ENCODE assay signal across 8 mouse cellular contexts in genomic region chr4:87788691-87789090, GRCm38 (mm10).
DNase-seq lines count a peak whose midpoint lies in the region; ATAC-seq lines count a peak whose summit lies in the region.

No protein-coding gene starts in this region.

- peaks cover 5% of the 10 kb centered on the region; the same call in 1 of the 2 replicates for H3K4me1 ChIP-seq in hindbrain, embryonic 11.5 days (replicated peaks; ENCODE audit: control insufficient read depth, insufficient read depth, low read length)
- peaks cover 14% of the 10 kb centered on the region for H3K4me1 ChIP-seq in hindbrain, embryonic 14.5 days (replicated peaks; ENCODE audit: control insufficient read depth, insufficient read depth, low read length)

- H3K4me3 ChIP-seq in hindbrain, embryonic 11.5 days (ENCODE audit: low read depth, low read length) = no peak overlapping the region
- H3K4me3 ChIP-seq in hindbrain, embryonic 14.5 days (replicated peaks; ENCODE audit: low read length) = no peak overlapping the region

- H3K36me3 ChIP-seq in hindbrain, embryonic 11.5 days (ENCODE audit: control insufficient read depth, insufficient read depth, low read length) = no peaks in the 10 kb centered on the region
- peaks cover 27% of the 10 kb centered on the region for H3K36me3 ChIP-seq in hindbrain, embryonic 14.5 days (replicated peaks; ENCODE audit: control insufficient read depth, insufficient read depth)

- peak; percentile 66 for DNase-seq in hindbrain, embryonic 11.5 days (ENCODE audit: low spot score)
- DNase-seq in hindbrain, embryonic 14.5 days (ENCODE audit: low spot score) = no peak
- DNase-seq in 416B (ENCODE audit: low read depth) (peak; percentile 54), R1 (ENCODE audit: low read depth, low spot score) (peak; percentile 64)
- peak; percentile 76 to 84 for DNase-seq in cerebellum, postnatal 14 days
- DNase-seq in kidney, adult 8-10 months = peak; percentile 14 to 57
- peak; percentile 72 for DNase-seq in lung, postnatal 10 days
- DNase-seq in thymus, postnatal 10 days (ENCODE audit: low spot score in 2 of 2) = peak; percentile 29 to 62

- H3K9ac ChIP-seq in hindbrain, embryonic 11.5 days (ENCODE audit: low read depth, low read length) = no peak overlapping the region
- no peak overlapping the region for H3K9ac ChIP-seq in hindbrain, embryonic 14.5 days

- H3K9me3 ChIP-seq in hindbrain, embryonic 11.5 days (ENCODE audit: control insufficient read depth, low read length) = no peaks in the 10 kb centered on the region
- no peaks in the 10 kb centered on the region for H3K9me3 ChIP-seq in hindbrain, embryonic 14.5 days (ENCODE audit: control insufficient read depth, low read length)

- ATAC-seq in hindbrain, embryonic 11.5 days (ENCODE audit: low FRiP score) = no peak; the same call in 1 of the 2 replicates
- no peak for ATAC-seq in hindbrain, embryonic 14.5 days (ENCODE audit: low FRiP score)

- H3K27me3 ChIP-seq in hindbrain, embryonic 11.5 days (ENCODE audit: control insufficient read depth, insufficient read depth, low read length) = no peaks in the 10 kb centered on the region
- no peaks in the 10 kb centered on the region for H3K27me3 ChIP-seq in hindbrain, embryonic 14.5 days (ENCODE audit: control insufficient read depth, insufficient read depth, low read length)

- 74% methylated on average over 8 of the region's 8 CpGs for WGBS in hindbrain, embryonic 11.5 days
- WGBS in hindbrain, embryonic 14.5 days = 70% methylated on average over 8 of the region's 8 CpGs

- H3K4me2 ChIP-seq in hindbrain, embryonic 11.5 days (replicated peaks; ENCODE audit: low read depth, low read length) = no peak overlapping the region
- no peak overlapping the region for H3K4me2 ChIP-seq in hindbrain, embryonic 14.5 days (replicated peaks)

- H3K27ac ChIP-seq in hindbrain, embryonic 11.5 days (ENCODE audit: low read depth, low read length) = no peak overlapping the region
- no peak overlapping the region for H3K27ac ChIP-seq in hindbrain, embryonic 14.5 days
